Mouse (Mus musculus): ENCODE measurements around the gene Fyn. TPM values are rescaled to one million over a fixed set of nuclear protein-coding genes. Genes with fewer than 3 reads are reported as not detected.

Fyn gene
- total RNA-seq, 4 experiments from 2014 or later = 113 to 122 (median 118) TPM

DNA sequence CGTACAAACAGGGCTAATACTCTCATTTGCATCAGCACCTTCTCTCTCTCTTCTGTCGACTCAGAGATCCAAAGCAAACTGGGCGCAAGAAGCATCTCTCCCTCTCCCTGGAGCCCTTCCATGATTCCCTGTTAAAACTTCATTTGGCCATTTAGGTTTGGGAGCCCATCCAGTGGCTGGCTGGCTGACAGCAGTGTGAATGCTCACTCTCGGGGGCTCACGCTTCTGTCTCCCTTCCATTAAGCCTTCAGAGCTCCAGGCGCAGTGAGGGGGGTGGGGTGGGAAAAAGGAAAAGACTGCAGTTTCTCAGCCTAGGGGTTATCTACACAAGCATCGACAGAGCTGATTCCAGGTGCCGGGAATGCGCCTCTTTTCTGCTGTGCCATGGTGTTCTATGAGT lies 136.4 kb downstream of the Fyn start:
- DNase-seq (ENCODE audit: low spot score in 2 of 2) = no peak

DNA sequence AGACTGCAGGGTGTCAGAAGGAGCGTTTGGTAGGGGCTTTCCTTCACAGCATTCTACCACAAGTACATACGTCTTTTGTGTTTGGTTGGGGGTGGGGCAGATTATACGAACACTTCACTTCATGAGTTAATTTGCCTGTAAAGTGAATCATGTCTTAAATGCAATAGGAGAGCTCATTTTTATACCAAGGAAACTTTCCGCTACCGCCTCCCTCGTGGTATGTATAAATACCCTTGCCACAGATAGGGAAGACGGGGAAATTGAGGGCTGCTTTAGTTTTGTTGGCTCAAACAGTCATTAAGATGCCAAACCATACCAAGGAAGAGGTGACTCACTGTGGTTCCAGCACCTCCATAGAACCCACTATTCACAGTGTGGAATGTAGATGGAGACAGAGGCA lies 137.0 kb downstream of the Fyn start:
- no peak for DNase-seq (ENCODE audit: low spot score in 2 of 2)

GRCm38 (mm10) chr10:39506353-39506752 lies 137.7 kb downstream of the Fyn start:
- DNase-seq (ENCODE audit: low spot score in 2 of 2) = no peak

DNA sequence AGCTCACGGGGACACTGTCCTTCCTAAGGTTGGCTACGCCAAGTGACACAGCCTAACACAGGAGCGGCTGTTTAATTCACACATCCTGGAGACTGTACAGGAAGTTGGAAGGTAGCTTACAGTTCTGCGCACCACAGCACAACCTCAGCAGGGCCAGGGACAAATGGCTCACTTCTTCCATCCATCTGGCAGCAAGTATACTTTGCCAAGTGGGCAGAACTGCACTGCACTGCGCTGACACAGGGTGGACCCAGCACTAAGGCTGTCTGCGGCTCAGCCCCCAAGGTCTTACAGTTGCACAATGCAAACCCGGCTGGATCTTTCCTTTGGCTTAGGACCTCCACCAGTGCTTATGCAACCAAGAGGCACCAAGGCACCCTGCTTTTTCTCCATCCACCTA lies 138.2 kb downstream of the Fyn start:
- DNase-seq (ENCODE audit: low spot score in 2 of 2) = no peak

DNA sequence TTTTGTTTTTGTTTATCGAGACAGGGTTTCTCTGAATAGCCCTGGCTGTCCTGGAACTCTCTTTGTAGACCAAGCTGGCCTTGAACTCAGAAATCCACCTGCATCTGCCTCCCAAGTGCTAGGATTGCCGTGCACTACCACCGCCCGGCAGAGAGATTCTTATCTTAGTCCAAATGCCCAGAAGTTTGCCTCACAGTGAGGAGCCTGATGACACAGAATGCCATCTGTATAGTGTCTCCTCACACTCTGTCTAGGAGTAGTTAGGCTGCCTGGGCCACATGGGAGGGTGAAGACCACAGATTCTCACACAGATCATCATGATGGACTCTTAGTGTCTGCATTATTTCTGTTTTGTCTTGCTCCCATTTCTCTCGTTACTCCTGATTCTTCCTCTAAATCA lies 140.1 kb downstream of the Fyn start:
- DNase-seq (ENCODE audit: low spot score in 2 of 2) = no peak

GRCm38 (mm10) chr10:39509937-39510336 lies 141.3 kb downstream of the Fyn start:
- no peak for DNase-seq (ENCODE audit: low spot score in 2 of 2)

DNA sequence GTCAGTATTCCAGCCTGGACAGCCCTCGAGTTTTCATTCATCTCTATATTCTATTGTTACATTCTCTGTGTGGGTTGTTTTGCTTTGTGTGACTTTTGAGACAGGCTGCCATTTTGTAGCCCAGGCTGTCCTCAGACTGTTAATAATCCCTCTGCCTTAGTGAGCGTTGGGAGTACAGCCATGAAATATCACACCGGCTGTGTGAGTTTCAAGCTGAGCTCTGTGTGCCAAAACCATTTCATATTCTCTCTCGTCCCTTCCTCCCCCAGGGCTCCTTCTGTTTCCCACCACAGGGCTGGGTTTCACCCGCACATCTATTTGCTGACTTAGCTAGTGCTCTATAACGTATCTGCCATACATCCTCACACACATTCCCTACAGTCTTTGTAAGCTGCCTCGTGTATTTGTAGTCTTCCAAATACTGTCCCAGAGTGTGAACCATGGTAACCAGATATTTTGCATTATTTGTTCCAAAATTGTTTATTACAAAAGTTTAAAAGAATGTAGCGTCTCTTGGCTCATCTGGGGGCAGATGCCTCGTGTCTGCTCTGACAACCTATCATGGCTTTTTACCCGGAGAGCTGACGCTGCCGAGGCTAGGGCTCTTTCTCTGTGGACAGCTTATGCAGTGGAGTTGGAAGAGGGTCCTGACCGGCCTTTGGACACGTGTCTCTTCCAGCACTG lies 144.1 kb downstream of the Fyn start:
- DNase-seq (ENCODE audit: low spot score in 2 of 2) = peak; percentile 66

- DNase-seq (ENCODE audit: low spot score in 2 of 2) = no peak
Observed at GRCm38 (mm10) chr10:39514916-39515315, 146.3 kb downstream of the Fyn start.

- DNase-seq (ENCODE audit: low spot score in 2 of 2) = no peak
Observed at GRCm38 (mm10) chr10:39516541-39517133, 148.0 kb downstream of the Fyn start.

DNA sequence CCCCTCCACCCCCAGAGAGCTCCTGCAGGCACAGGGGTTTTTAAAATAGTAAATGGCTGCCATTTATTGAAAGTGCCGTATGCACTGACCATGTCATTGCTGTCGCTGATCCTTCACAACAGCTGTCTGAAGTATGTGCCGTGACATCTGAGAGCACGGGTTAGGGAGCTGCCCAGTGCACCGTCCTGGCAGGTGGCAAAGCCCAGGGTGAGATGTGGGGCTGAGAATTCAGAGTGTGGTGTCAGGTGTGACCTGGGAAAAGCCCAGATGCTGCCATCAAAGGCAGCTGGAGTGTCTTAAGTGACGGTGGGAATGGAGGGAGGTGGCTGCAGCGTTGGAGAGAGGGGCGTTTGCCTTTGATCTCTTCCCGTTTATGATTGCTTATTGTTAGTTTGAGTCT lies 148.7 kb downstream of the Fyn start:
- no peak for DNase-seq (ENCODE audit: low spot score in 2 of 2)

DNA sequence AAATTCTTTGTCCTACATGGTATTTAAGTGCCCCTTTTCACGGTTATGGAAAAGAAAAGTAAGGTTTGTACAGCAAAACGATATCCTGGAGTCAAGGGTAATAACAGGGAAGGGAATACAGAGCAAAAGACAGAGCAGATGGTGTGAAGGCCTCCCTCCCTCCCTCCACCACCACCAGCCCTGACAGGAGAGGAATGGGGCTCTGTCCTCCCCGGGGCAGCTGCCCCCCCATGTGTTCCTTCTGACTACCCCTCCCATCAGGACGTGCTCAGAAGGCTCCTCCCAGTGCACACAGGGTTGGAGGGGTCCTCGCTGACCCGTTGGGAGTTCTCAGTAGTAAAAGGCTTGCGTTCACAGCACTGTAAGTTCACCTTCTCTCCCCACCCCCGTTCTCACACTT lies 149.6 kb downstream of the Fyn start:
- DNase-seq (ENCODE audit: low spot score in 2 of 2) = no peak

DNA sequence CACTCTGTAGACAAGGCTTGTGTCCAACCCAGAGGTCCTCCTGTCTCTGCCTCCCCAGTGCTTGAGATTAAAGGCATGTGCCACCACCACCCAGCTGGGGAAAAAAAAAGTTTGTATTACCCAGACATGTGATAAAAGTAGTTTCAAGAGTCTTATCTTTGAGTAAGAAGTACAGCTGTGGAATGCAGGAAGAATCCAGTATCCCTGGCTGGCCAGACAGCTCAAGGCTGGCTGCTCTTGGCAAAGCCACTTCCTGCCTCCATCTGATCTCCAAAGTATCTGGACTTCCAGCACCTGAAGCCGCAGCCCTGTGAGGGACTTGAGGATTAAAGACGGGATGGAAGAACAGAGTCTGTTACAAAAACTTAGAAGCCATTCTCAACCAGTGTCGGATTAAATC lies 150.2 kb downstream of the Fyn start:
- no peak for DNase-seq (ENCODE audit: low spot score in 2 of 2)

DNA sequence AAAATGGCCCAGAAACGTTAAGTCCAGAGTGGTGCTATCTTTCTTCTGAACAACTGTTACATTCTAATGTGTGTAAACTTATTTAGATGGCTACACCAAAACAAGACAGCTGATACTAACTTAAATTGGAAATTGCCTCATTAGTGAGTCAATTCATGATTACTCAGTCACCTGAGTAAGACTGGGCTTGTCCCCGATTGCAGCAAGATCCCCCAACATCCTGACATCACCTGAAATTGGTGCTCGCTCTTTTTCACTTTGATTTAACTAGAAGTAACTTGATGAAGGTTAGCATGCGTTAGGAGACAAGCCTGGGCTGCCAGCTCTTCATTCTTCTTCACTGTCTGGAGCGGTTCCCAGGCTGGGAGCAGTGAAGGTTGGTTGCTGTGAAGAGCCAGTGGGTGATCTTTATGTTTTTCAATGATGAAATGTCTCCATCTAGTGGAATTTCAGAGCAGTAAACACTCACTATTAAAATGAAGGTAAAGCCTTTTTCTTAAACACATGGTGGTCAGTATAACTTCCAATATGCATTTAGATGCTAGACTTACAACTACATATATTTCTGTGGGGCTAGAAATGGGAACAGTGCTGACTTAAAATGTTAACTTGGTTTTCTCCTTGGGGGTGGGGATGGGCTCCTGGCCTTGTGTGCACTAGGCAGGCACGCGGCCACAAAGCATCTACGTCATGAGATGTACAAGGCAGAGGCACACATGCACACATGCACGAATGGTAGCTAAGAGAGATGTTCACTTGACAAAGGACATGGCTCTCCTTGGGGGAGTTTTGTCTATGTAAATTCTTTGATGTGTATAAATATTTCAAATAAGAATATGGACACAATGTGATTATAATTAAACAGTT lies 151.7 kb downstream of the Fyn start:
- peak; percentile 64 to 74 for DNase-seq (ENCODE audit: low spot score in 2 of 2)

GRCm38 (mm10) chr10:39521327-39521726 lies 152.7 kb downstream of the Fyn start:
- no peak for DNase-seq (ENCODE audit: low spot score in 2 of 2)

DNA sequence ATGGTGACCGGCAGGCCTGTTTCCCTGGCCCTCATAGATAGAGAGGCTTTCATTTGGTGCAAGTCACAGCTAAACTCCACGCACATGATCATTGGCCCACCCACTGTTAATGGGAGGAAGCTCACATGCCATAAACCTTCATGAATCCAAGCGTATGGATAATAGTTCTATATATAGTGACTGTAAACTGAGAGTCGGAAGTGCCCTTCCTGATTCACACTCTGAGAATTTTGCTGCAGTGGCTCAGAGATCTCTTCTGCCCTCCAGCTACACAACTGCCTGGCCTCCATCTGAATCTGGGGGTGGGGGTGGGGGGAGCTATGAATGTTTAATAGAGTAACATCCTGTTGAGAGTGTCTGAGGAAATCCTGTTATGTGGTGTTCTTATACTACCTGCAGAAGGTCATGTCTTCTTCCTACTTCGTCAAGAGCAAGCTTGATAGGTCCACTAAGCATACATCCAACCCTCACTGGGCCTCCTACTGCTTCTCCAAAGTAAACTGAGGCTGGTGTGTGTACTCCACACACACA lies 153.3 kb downstream of the Fyn start:
- no peak for DNase-seq (ENCODE audit: low spot score in 2 of 2)

DNA sequence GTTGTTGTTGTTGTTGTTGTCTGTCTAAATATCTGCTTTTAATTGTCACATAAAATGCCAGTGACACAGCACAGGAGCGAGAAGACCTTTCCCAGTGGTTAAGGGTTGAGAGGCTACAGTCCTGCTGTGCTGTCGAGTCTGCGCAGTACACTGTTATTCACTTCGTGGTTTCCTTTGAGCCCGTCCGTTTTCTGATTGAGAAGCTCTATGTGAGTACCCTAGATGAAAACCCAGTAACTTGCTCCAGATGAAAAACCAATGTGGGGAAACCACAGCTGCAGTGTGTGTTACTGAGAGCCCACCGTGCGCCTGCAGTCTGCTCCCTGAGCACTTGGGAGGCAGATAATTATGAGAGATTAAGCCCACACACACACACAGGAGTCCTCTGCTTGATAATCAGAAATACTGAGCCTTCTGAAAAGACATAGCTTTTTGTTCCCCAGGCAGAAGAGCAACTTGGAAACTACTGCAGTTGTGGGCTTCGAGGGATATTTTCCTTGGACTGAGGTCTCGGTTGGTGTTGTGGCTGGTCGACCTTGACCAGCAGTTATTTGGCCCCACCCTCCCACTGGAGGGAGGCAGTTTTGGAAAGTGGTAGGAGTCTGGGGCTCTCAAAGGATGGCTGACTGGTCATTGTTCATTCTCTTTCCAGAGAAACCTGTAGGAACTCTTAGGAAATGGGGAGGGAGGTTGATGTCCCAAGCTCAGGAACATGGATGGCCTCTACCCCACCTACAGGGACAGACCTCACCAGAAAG lies 154.4 kb downstream of the Fyn start:
- DNase-seq (ENCODE audit: low spot score in 2 of 2) = no peak

DNA sequence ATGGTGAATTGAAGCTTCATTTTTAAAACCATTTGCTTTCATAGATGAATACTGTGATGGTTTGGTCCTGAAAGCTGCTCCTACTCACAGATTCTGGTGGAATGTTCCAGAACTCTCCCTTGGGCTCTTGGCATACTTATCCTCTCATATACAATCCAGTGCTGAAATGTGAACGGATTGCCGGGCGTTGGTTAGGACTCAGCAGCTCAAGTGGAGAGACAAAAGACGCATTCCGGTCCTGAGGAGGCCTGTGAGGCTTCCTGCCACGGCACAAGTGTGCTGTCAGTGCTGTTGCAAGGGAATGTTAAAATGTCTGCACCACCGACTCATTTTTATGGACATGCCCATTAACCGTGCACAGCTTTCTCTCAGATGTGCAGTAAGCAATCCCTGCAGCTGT lies 155.7 kb downstream of the Fyn start:
- no peak for DNase-seq (ENCODE audit: low spot score in 2 of 2)

DNA sequence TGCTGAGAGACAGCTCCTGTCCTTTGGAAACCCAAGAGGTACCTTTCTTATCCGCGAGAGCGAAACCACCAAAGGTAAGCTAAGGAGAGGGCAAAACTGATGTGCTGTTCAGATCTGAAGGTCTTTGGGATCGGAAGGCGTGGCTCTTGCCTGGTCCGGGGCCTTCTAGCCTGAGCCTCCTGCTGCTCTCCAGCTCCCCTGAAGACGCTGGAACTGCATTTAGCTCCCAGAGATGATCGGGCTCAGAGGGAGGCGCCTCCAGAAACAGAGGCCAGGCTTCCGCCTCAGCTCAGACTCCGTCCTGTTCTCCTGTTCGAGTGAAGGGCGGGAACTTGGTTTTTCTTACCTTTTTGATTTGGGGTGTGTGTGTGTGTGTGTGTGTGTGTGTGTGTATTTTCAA lies 156.8 kb downstream of the Fyn start:
- no peak for DNase-seq (ENCODE audit: low spot score in 2 of 2)

- DNase-seq (ENCODE audit: low spot score in 2 of 2) = no peak
Observed at GRCm38 (mm10) chr10:39527113-39527512, 158.5 kb downstream of the Fyn start.

- no peak for DNase-seq (ENCODE audit: low spot score in 2 of 2)
Observed at GRCm38 (mm10) chr10:39529179-39529578, 160.5 kb downstream of the Fyn start.

- DNase-seq (ENCODE audit: low spot score in 2 of 2) = no peak
Observed at GRCm38 (mm10) chr10:39532008-39532740, 163.5 kb downstream of the Fyn start.

Measured in layer of hippocampus, adult 8-10 months (tissue).